Mouse (Mus musculus) lung, postnatal 0 days (tissue): Measurements from ENCODE around the gene Hdac8.

Experiments
- CTCF ChIP-seq: IDR thresholded peaks from 2 replicates; pipeline ENCODE4 v1.5.1; 2016; ENCODE audit warnings: antibody characterized with exemption, mild to moderate bottlenecking
- EP300 ChIP-seq: IDR thresholded peaks from 2 replicates; pipeline ENCODE4 v1.6.1; 2016; ENCODE audit warnings: antibody characterized with exemption, mild to moderate bottlenecking, control low read depth

DNA sequence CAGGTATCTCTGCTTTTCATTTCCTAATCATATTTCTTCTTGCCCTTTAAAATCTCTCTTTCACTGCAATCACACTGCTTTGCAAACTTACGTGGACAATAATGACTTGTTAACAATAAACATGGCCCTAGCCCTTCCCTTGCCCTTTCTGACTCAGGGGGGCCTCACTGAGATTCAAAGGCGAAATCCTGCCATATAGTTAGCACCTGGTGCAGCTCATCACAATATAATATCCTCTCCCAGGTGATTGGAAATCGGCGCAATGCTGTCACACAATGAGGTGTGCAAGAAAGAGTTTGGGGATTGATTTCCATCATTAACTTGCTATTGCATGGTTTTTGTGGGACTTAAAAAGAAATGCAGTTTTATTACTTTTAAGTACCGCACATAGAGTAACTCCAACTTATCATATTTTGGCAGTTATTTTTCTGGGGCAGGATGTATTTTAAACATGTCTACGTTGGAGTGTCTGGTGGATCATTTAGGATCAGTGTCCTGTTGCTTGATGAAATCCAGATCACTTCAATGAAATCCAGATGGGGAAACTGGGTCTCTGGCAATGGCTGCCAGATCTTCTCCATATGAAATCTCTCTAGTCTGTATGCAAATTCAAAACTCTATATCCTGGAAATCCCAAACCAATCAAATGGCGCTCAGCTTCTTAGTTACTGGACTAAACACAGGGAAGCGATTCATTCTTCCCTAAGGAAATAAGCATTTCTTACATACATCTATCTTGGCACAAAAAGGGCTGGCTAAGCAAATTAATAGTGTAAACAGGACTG, 86.6 kb downstream of the Hdac8 start:
- TF ChIP-seq CTCF, result no peak
- TF ChIP-seq EP300, result no peak
